In genomic region chr12:86492822-86493221, GRCm38 (mm10) we compare ENCODE assay signal across 9 mouse cellular contexts.
DNase-seq lines count a peak whose midpoint lies in the region; ATAC-seq and TF ChIP-seq lines count a peak whose summit lies in the region.
"Had no signal": no experiment of that assay in that cellular context is flagged by ENCODE, and none has a peak within 500 bp of the region (broad histone marks: within the 10 kb centered on the region; RNA-seq: fewer than 3 reads in every experiment).

No protein-coding gene starts in this region.

- peak overlapping the region; percentile 53; the same call in 1 of the 2 replicates for H3K9ac ChIP-seq in ES-E14 (ENCODE audit: insufficient read depth, low read depth, low read length, poor library complexity, severe bottlenecking)
- no peak overlapping the region for H3K9ac ChIP-seq in forebrain, postnatal 0 days
- H3K9ac ChIP-seq: liver, embryonic 15.5 days had no signal

- no peaks in the 10 kb centered on the region for H3K9me3 ChIP-seq in ES-E14 (ENCODE audit: control insufficient read depth, insufficient read depth, low read depth, low read length)
- no peaks in the 10 kb centered on the region for H3K9me3 ChIP-seq in forebrain, postnatal 0 days (ENCODE audit: low read length)
- H3K9me3 ChIP-seq: liver, embryonic 15.5 days had no signal

- H3K36me3 ChIP-seq in ES-E14 (ENCODE audit: control insufficient read depth, insufficient read depth, low read length, poor library complexity, severe bottlenecking) = peaks cover 57% of the 10 kb centered on the region
- H3K36me3 ChIP-seq in forebrain, postnatal 0 days (ENCODE audit: insufficient read depth) = no peaks in the 10 kb centered on the region
- H3K36me3 ChIP-seq: liver, embryonic 15.5 days had no signal

- in situ Hi-C loops in ES-E14 (cut with MboI; ENCODE audit: low sequenced_read_pairs in 2 of 2, unreplicated experiment in 2 of 2) = no loop called here

- 25% methylated on average over 9 of the region's 9 CpGs for WGBS in forebrain, postnatal 0 days

- TF ChIP-seq CTCF in forebrain, postnatal 0 days (IDR thresholded peaks at IDR 0.05; ENCODE audit: low read depth) = no peak

- H3K27ac ChIP-seq in ES-E14 (ENCODE audit: insufficient read depth, low read depth, low read length, poor library complexity, severe bottlenecking) = peak overlapping the region; percentile 79; the same call in 1 of the 2 replicates
- 0 out of 2 replicates have a peak overlapping the region, but pooled peaks have one; percentile 23 for H3K27ac ChIP-seq in forebrain, postnatal 0 days (ENCODE audit: low read depth, low read length)
- H3K27ac ChIP-seq: liver, embryonic 15.5 days had no signal

- DNase-seq in gastrocnemius, adult 18-20 months (ENCODE audit: low spot score) = peak; percentile 35
- no peak for DNase-seq in gastrocnemius, postnatal 36 days
- no peak for DNase-seq in ES-E14 (ENCODE audit: low read depth, low spot score)
- peak; percentile 70 for DNase-seq in forebrain, postnatal 0 days
- peak; percentile 9 to 19 for DNase-seq in layer of hippocampus, postnatal 36 days
- no peak for DNase-seq in urinary bladder, adult 18-20 months (ENCODE audit: low spot score in 2 of 2)
- DNase-seq in thymus, postnatal 25 days = no peak
- no peak for DNase-seq in liver

- intact Hi-C loops in gastrocnemius, postnatal 36 days (cut with DNase I) = no loop called here

- H3K27me3 ChIP-seq in forebrain, postnatal 0 days (ENCODE audit: insufficient read depth, low read length) = no peaks in the 10 kb centered on the region
- H3K27me3 ChIP-seq: liver, embryonic 15.5 days had no signal

- peak; percentile 38 for ATAC-seq in forebrain, postnatal 0 days

- H3K4me1 ChIP-seq in ES-E14 (ENCODE audit: control insufficient read depth in 2 of 2, insufficient read depth in 2 of 2, low read length in 2 of 2, poor library complexity in 1 of 2) = peaks cover 15 to 30% of the 10 kb centered on the region in 2 experiments; a peak in 3 of 4 replicates
- H3K4me1 ChIP-seq in forebrain, postnatal 0 days (ENCODE audit: insufficient read depth) = 0 out of 2 replicates have a peak, but pooled peaks cover 6% of the 10 kb centered on the region
- H3K4me1 ChIP-seq: liver, embryonic 15.5 days had no signal

- 0 out of 2 replicates have a peak overlapping the region, but pooled peaks have one; percentile 15 for H3K4me2 ChIP-seq in forebrain, postnatal 0 days (ENCODE audit: low read depth)
- H3K4me2 ChIP-seq: liver, embryonic 15.5 days had no signal

- H3K4me3 ChIP-seq in ES-E14 (ENCODE audit: insufficient read depth in 1 of 2, low read depth in 1 of 2, low read length in 2 of 2, poor library complexity in 1 of 2, severe bottlenecking in 1 of 2) = no peak overlapping the region; a peak in 1 of 4 replicates
- no peak overlapping the region for H3K4me3 ChIP-seq in forebrain, postnatal 0 days (ENCODE audit: low read depth, low read length)
- H3K4me3 ChIP-seq: liver, embryonic 15.5 days had no signal

TF ChIP-seq in ES-E14, 5 proteins besides CTCF, POLR2A, EP300 and RAD21:
- TF ChIP-seq ZNF384 (IDR thresholded peaks at IDR 0.05; ENCODE audit: low read depth, low read length) (no peak), HCFC1 (IDR thresholded peaks at IDR 0.05; ENCODE audit: borderline replicate concordance, insufficient read depth, low read length) (no peak), ZC3H11A (IDR thresholded peaks at IDR 0.05; ENCODE audit: borderline replicate concordance, low read depth, low read length) (no peak), MAFK (IDR thresholded peaks at IDR 0.05; ENCODE audit: insufficient read depth, low read depth, low read length) (no peak), CHD2 (IDR thresholded peaks at IDR 0.05; ENCODE audit: low read depth, low read length) (no peak)
TF ChIP-seq in ES-E14: peak in this region for 0.

Comparison
In these comparisons a context has a peak if more than half of its experiments do, and no peak if none do; other contexts are left out.
1. DNase-seq: peak in gastrocnemius, adult 18-20 months (single experiment), forebrain, postnatal 0 days (single experiment) and layer of hippocampus, postnatal 36 days (2 of 2); none in gastrocnemius, postnatal 36 days (0 of 2), ES-E14 (single experiment), urinary bladder, adult 18-20 months (0 of 2), thymus, postnatal 25 days (single experiment) and liver (single experiment).